In the genomic region with DNA sequence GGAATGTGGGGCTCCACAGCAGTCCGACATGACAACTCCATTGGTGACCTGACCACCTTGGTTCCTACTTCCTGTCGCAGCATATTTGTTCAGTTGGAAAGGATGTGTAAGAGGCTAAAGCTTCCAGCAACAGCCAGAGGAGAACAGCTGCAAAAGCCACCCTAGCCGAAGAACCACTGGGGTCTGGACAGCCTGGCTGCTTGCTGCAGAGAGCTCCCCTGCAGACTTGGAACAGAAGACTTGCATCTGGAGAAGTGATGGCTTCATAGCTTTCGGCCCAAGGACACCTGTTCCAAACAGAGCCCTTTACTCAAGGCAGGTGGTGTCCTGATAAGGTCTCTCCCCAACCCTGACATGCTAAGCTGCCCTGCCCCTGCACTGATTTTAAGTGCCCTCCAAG, we compare ENCODE assay signal across 13 mouse cellular contexts.
DNase-seq lines count a peak whose midpoint lies in the region; ATAC-seq and TF ChIP-seq lines count a peak whose summit lies in the region.
"Had no signal": no experiment of that assay in that cellular context is flagged by ENCODE, and none has a peak within 500 bp of the region (broad histone marks: within the 10 kb centered on the region; RNA-seq: fewer than 3 reads in every experiment).

No protein-coding gene starts in this region.

- ATAC-seq in intestine, embryonic 14.5 days (replicated peaks; ENCODE audit: low FRiP score, low TSS enrichment, low read depth): 0 out of 2 replicates have a peak, but pooled peaks have one; percentile 15
- no peak for ATAC-seq in intestine, postnatal 0 days
- ATAC-seq in lung, embryonic 16.5 days (ENCODE audit: low read depth): peak; percentile 82
- ATAC-seq in limb, embryonic 13.5 days (ENCODE audit: low FRiP score, low read depth): peak; percentile 44; the same call in 1 of the 2 replicates
- ATAC-seq: CD4-positive, CD25-positive, alpha-beta regulatory T cell, adult 4 months; liver, postnatal 0 days had no signal

- no peak for DNase-seq in intestine, embryonic 14.5 days (ENCODE audit: low spot score)
- DNase-seq in lung, postnatal 36 days: no peak
- DNase-seq in kidney, postnatal 14 days: peak; percentile 5
- DNase-seq in adrenal gland, adult 18-20 months (ENCODE audit: low spot score in 2 of 2): no peak
- no peak for DNase-seq in spleen, postnatal 14 days (ENCODE audit: low spot score in 2 of 2)
- DNase-seq: liver, postnatal 0 days had no signal

- no peaks in the 10 kb centered on the region for H3K9me3 ChIP-seq in intestine, embryonic 14.5 days (ENCODE audit: control insufficient read depth, low read length)
- no peaks in the 10 kb centered on the region for H3K9me3 ChIP-seq in intestine, postnatal 0 days (ENCODE audit: control insufficient read depth)
- H3K9me3 ChIP-seq in lung, embryonic 16.5 days (ENCODE audit: control insufficient read depth, low read length): no peaks in the 10 kb centered on the region
- no peaks in the 10 kb centered on the region for H3K9me3 ChIP-seq in limb, embryonic 13.5 days
- H3K9me3 ChIP-seq: midbrain, embryonic 12.5 days had no signal

- no peak for TF ChIP-seq CTCF in intestine, postnatal 0 days (IDR thresholded peaks at IDR 0.05; ENCODE audit: low read depth)

- H3K27me3 ChIP-seq in intestine, embryonic 14.5 days (replicated peaks; ENCODE audit: control insufficient read depth, insufficient read depth, low read length): no peaks in the 10 kb centered on the region
- H3K27me3 ChIP-seq in intestine, postnatal 0 days (replicated peaks; ENCODE audit: control insufficient read depth, insufficient read depth, low read length): no peaks in the 10 kb centered on the region
- no peaks in the 10 kb centered on the region for H3K27me3 ChIP-seq in lung, embryonic 16.5 days (ENCODE audit: control insufficient read depth, insufficient read depth, low read depth, low read length)
- H3K27me3 ChIP-seq in limb, embryonic 13.5 days: no peaks in the 10 kb centered on the region
- H3K27me3 ChIP-seq: midbrain, embryonic 12.5 days had no signal

- WGBS in intestine, embryonic 14.5 days: 61% methylated on average over 4 of the region's 4 CpGs
- 72% methylated on average over 4 of the region's 4 CpGs for WGBS in intestine, postnatal 0 days
- WGBS in lung, embryonic 16.5 days: 44% methylated on average over 4 of the region's 4 CpGs
- WGBS in limb, embryonic 13.5 days: 58% methylated on average over 4 of the region's 4 CpGs

- 0 out of 2 replicates have a peak overlapping the region, but pooled peaks have one; percentile 4 for H3K27ac ChIP-seq in intestine, embryonic 14.5 days (ENCODE audit: low read depth)
- no peak overlapping the region for H3K27ac ChIP-seq in intestine, postnatal 0 days (ENCODE audit: low read depth, low read length)
- H3K27ac ChIP-seq in lung, embryonic 16.5 days (ENCODE audit: low read length): peak overlapping the region; percentile 22; the same call in 1 of the 2 replicates
- no peak overlapping the region for H3K27ac ChIP-seq in limb, embryonic 13.5 days
- H3K27ac ChIP-seq: gastrocnemius, adult 2 months; midbrain, embryonic 12.5 days had no signal

- no peak overlapping the region for H3K4me3 ChIP-seq in intestine, embryonic 14.5 days (ENCODE audit: low read depth, low read length)
- no peak overlapping the region for H3K4me3 ChIP-seq in intestine, postnatal 0 days (ENCODE audit: low read depth, low read length)
- H3K4me3 ChIP-seq in lung, embryonic 16.5 days (ENCODE audit: low read length): no peak overlapping the region
- H3K4me3 ChIP-seq in limb, embryonic 13.5 days: no peak overlapping the region
- H3K4me3 ChIP-seq: gastrocnemius, adult 2 months; midbrain, embryonic 12.5 days had no signal

- no peak overlapping the region for H3K4me2 ChIP-seq in intestine, embryonic 14.5 days (ENCODE audit: low read length)
- H3K4me2 ChIP-seq in intestine, postnatal 0 days (replicated peaks; ENCODE audit: low read depth): no peak overlapping the region
- no peak overlapping the region for H3K4me2 ChIP-seq in lung, embryonic 16.5 days (ENCODE audit: low read depth, low read length)
- H3K4me2 ChIP-seq in limb, embryonic 13.5 days (replicated peaks): no peak overlapping the region
- H3K4me2 ChIP-seq: midbrain, embryonic 12.5 days had no signal

- H3K36me3 ChIP-seq in intestine, embryonic 14.5 days (ENCODE audit: control insufficient read depth, insufficient read depth, low read length): no peaks in the 10 kb centered on the region
- H3K36me3 ChIP-seq in intestine, postnatal 0 days (ENCODE audit: control insufficient read depth, insufficient read depth): no peaks in the 10 kb centered on the region
- H3K36me3 ChIP-seq in lung, embryonic 16.5 days (ENCODE audit: control insufficient read depth, insufficient read depth, low read length): no peaks in the 10 kb centered on the region
- H3K36me3 ChIP-seq in limb, embryonic 13.5 days: no peaks in the 10 kb centered on the region
- H3K36me3 ChIP-seq: midbrain, embryonic 12.5 days had no signal

- H3K9ac ChIP-seq in intestine, embryonic 14.5 days (ENCODE audit: low read length): no peak overlapping the region
- no peak overlapping the region for H3K9ac ChIP-seq in intestine, postnatal 0 days (ENCODE audit: low read depth, low read length)
- no peak overlapping the region for H3K9ac ChIP-seq in lung, embryonic 16.5 days (ENCODE audit: low read length)
- no peak overlapping the region for H3K9ac ChIP-seq in limb, embryonic 13.5 days
- H3K9ac ChIP-seq: forebrain, postnatal 0 days; liver, postnatal 0 days; midbrain, embryonic 12.5 days had no signal

- H3K4me1 ChIP-seq in intestine, embryonic 14.5 days (replicated peaks; ENCODE audit: control insufficient read depth, insufficient read depth, low read length): 0 out of 2 replicates have a peak, but pooled peaks cover 4% of the 10 kb centered on the region
- no peaks in the 10 kb centered on the region for H3K4me1 ChIP-seq in intestine, postnatal 0 days (replicated peaks; ENCODE audit: control insufficient read depth, insufficient read depth, low read length)
- H3K4me1 ChIP-seq in lung, embryonic 16.5 days (replicated peaks; ENCODE audit: control insufficient read depth, insufficient read depth, low read length): peaks cover 3% of the 10 kb centered on the region; the same call in 1 of the 2 replicates
- H3K4me1 ChIP-seq in limb, embryonic 13.5 days: peaks cover 6% of the 10 kb centered on the region; the same call in 1 of the 2 replicates

Comparison
In these comparisons a context has a peak if more than half of its experiments do, and no peak if none do; other contexts are left out.
1. H3K27ac ChIP-seq: peak in intestine, embryonic 14.5 days (single experiment) and lung, embryonic 16.5 days (single experiment); none in intestine, postnatal 0 days (single experiment) and limb, embryonic 13.5 days (single experiment).